Mouse (Mus musculus): ENCODE data around the gene Hspa12a. TPM values are rescaled to one million over a fixed set of nuclear protein-coding genes. Genes with fewer than 3 reads are reported as not detected.

Hspa12a gene
- polyA plus RNA-seq, 1 experiment: 51.0 TPM

DNA sequence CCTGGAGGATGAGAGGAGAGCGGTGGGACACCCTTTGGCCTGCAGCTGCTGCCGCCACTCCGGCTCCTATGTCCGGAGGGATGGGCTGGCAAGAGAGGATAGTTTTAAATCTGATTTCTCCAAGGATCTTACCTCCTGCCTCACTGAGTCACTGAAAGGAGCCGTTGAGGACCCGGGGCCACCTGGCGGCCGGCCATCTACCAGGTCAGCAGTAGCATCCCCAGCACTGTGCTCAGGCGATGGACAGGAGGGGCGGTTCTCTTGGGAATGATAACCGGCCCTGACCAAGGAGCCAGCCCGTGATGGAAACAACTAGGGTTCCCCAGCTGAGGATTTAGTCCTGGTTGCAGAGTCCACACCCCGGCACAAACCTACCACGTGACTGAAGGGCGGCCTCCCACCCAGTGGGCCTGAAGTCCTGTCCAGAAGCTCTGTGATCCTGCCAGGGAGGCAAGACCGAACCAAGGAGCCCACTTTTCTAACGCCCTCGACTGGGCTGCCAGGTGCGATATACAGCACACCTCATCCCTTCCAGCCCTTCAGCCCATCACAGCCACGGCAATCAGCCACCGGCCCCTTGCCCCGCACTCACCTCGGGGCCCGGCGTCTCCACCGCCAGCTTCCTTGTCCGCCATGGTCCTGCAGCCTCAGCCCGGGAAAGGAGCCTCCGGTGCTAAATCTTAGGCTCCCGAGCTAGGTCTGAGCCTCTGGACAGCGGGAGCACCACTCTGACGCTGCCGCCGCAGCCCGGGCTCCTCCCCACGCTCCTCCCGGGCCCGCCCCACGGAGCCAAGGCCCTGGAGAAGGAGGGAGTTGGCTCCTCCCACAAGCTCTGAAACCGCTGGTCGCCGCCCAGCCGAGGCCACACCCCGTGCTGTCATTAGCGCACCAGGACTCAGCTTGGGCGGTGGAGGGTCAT lies 82.9 kb downstream of the Hspa12a start:
- TF ChIP-seq POLR2A (IDR thresholded peaks at IDR 0.05; ENCODE audit: control insufficient read depth, low read depth, low read length) (no peak), CTCF (IDR thresholded peaks at IDR 0.05; ENCODE audit: control insufficient read depth, insufficient read depth, insufficient replicate concordance, low read depth, low read length) (no peak)
- Histone ChIP-seq H3K36me3 (ENCODE audit: control insufficient read depth, insufficient read depth, low read length) (no peaks in the 10 kb centered on the region), H3K4me3 (ENCODE audit: control insufficient read depth, low read depth, low read length) (peak overlapping the region; percentile 76), H3K27me3 (ENCODE audit: control insufficient read depth, insufficient read depth, low read length) (no peaks in the 10 kb centered on the region), H3K4me1 (ENCODE audit: control insufficient read depth, insufficient read depth, low read length) (peaks cover 14% of the 10 kb centered on the region), H3K27ac (ENCODE audit: control insufficient read depth, insufficient read depth, low read depth, low read length) (no peak overlapping the region)

DNA sequence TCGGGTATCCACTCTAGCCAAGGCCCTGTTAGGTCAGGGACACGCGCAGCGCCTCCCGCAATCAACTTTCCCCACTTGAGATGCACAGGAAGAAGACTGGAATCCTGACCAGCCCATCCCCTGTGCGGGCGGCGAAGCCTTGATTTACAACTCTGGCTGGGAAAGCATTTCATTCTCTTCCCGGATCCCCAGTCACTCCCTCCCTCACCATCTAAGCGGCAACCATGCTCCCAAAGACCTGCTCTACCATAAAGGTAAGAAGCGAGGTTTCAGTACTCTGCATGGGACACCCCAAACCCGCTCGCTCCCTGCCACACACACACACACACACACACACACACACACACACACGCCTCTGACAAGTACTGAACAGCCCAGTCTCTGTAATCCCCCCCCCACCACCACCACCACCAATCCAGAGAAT lies 83.6 kb downstream of the Hspa12a start:
- H3K4me3 ChIP-seq (ENCODE audit: control insufficient read depth, low read depth, low read length): peak overlapping the region; percentile 76
- H3K36me3 ChIP-seq (ENCODE audit: control insufficient read depth, insufficient read depth, low read length): no peaks in the 10 kb centered on the region
- no peak for TF ChIP-seq POLR2A (IDR thresholded peaks at IDR 0.05; ENCODE audit: control insufficient read depth, low read depth, low read length)
- no peak for TF ChIP-seq CTCF (IDR thresholded peaks at IDR 0.05; ENCODE audit: control insufficient read depth, insufficient read depth, insufficient replicate concordance, low read depth, low read length)
- H3K27me3 ChIP-seq (ENCODE audit: control insufficient read depth, insufficient read depth, low read length): no peaks in the 10 kb centered on the region
- H3K4me1 ChIP-seq (ENCODE audit: control insufficient read depth, insufficient read depth, low read length): peaks cover 14% of the 10 kb centered on the region
- no peak overlapping the region for H3K27ac ChIP-seq (ENCODE audit: control insufficient read depth, insufficient read depth, low read depth, low read length)

DNA sequence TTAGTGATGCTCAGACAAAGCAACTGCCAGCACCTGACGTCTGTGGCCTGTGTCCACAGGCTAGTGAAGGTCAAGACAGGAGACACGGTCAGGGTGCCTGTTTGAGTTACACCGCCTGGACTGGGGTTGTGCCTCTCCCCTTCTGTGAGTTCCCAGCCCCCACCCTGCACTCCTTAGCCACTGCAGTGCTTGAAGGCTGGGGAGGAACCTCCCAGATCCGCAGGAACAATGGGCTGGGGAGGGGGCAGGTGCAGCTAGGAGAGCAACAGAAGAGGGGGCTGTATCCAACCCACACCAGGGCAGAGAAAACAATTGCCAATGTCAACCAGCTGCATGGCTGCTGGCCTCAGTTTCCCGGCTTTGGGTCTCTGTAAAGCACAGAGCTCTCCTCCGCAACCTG lies 84.1 kb downstream of the Hspa12a start:
- H3K27ac ChIP-seq (ENCODE audit: control insufficient read depth, insufficient read depth, low read depth, low read length): no peak overlapping the region
- H3K4me1 ChIP-seq (ENCODE audit: control insufficient read depth, insufficient read depth, low read length): peaks cover 14% of the 10 kb centered on the region

DNA sequence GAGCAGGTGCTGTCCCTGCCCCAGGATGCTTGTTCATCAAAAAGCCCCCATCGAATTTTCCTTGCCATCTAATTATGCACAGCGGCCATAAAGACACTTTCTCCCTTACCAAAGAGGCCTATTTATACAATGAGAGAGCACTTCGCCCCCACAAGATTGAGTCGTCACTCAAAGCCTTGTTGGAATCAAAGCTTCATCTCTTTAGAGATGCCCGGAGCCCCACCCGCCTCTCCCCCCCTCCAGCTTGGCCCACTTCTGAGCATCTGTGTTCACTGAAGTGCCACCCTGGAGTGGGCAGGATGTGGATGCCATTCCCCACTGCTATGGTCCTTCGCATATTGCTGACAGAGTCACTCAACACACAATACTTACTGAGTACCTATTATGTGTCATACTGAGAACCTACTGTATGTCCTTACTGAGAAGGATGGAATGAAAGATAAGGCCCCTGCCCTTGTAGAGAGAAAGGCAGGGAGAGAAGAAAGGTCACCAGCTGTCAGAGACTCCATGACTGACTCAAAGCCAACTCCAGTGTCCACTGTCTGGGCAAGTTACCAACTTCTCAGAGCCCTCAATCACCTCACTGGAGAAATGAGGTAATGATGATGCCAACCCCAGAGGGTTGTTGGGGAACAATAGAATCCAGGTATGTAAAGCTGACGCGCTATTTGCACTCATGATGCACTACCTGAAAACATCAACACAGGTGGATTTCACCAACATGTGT lies 87.2 kb downstream of the Hspa12a start:
- no peaks in the 10 kb centered on the region for H3K36me3 ChIP-seq (ENCODE audit: control insufficient read depth, insufficient read depth, low read length)
- no peak overlapping the region for H3K27ac ChIP-seq (ENCODE audit: control insufficient read depth, insufficient read depth, low read depth, low read length)

More for the DNA sequence above, 84.1 kb downstream of the Hspa12a start:
- no peaks in the 10 kb centered on the region for H3K27me3 ChIP-seq (ENCODE audit: control insufficient read depth, insufficient read depth, low read length)
- H3K36me3 ChIP-seq (ENCODE audit: control insufficient read depth, insufficient read depth, low read length): no peaks in the 10 kb centered on the region
- no peak for TF ChIP-seq POLR2A (IDR thresholded peaks at IDR 0.05; ENCODE audit: control insufficient read depth, low read depth, low read length)
- no peak for TF ChIP-seq CTCF (IDR thresholded peaks at IDR 0.05; ENCODE audit: control insufficient read depth, insufficient read depth, insufficient replicate concordance, low read depth, low read length)
- no peak overlapping the region; the same call in 1 of the 2 replicates for H3K4me3 ChIP-seq (ENCODE audit: control insufficient read depth, low read depth, low read length)

DNA sequence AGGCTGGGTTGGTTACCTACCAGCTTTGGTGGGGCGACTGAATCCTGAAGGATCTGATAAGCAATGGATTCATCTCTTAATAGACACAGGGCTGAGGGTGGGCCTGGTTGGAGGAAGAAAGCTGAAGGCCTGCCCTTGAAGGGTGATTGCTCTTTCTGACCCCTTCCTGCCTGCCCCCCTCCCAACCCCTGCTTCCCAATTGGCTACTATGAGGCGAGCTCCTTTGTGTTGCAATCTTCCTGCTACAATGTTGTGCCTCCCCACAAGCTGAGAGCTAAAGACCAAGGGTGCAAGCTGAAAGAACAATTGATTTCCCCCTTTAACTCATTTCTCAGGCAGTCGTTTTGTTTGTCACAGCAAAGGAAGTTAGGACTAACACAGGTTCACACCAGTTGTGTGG lies 88.6 kb downstream of the Hspa12a start:
- Histone ChIP-seq H3K4me1 (ENCODE audit: control insufficient read depth, insufficient read depth, low read length) (peaks cover 3% of the 10 kb centered on the region), H3K36me3 (ENCODE audit: control insufficient read depth, insufficient read depth, low read length) (no peaks in the 10 kb centered on the region), H3K4me3 (ENCODE audit: control insufficient read depth, low read depth, low read length) (no peak overlapping the region), H3K27me3 (ENCODE audit: control insufficient read depth, insufficient read depth, low read length) (no peaks in the 10 kb centered on the region), H3K27ac (ENCODE audit: control insufficient read depth, insufficient read depth, low read depth, low read length) (no peak overlapping the region)
- TF ChIP-seq CTCF (IDR thresholded peaks at IDR 0.05; ENCODE audit: control insufficient read depth, insufficient read depth, insufficient replicate concordance, low read depth, low read length) (no peak), POLR2A (IDR thresholded peaks at IDR 0.05; ENCODE audit: control insufficient read depth, low read depth, low read length) (no peak)

More for the DNA sequence above, 87.2 kb downstream of the Hspa12a start:
- Histone ChIP-seq H3K27me3 (ENCODE audit: control insufficient read depth, insufficient read depth, low read length) (no peaks in the 10 kb centered on the region), H3K4me3 (ENCODE audit: control insufficient read depth, low read depth, low read length) (no peak overlapping the region), H3K4me1 (ENCODE audit: control insufficient read depth, insufficient read depth, low read length) (peaks cover 14% of the 10 kb centered on the region)
- TF ChIP-seq POLR2A (IDR thresholded peaks at IDR 0.05; ENCODE audit: control insufficient read depth, low read depth, low read length): no peak
- no peak for TF ChIP-seq CTCF (IDR thresholded peaks at IDR 0.05; ENCODE audit: control insufficient read depth, insufficient read depth, insufficient replicate concordance, low read depth, low read length)

DNA sequence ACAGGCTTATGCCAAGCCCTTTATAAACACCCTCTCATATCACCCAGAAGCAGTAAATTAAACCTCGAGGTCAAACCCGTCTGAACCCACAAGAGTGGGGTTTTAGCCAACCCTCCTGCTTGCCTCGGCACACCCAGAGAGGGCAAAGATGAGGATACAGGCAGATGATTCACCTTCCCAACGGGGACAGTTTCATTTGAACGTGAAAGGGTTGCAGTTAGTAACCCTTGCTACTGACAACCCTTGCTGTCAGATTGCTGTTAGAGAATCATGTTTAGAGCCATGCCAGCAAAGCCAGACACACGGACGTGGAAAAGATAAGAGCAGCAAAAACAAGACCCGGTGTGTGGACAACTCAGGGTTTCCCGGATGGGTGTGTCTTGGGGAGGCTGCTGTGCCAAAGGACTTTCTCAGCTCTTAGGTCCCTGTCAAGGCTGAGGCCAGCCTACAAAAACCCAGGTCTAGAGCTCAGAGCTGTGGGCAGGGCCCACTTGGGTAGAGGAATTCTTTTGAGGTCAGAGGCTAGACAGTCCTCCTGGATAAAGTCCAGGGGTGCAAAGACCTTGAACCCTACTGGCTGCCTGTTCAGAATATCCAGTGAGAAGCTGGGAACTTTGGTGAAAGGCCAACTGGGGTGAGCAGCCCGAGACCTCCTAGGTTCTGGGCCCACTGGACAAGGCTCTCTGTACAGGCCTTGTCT lies 90.3 kb downstream of the Hspa12a start:
- no peak overlapping the region; the same call in 1 of the 2 replicates for H3K27ac ChIP-seq (ENCODE audit: control insufficient read depth, insufficient read depth, low read depth, low read length)
- TF ChIP-seq CTCF (IDR thresholded peaks at IDR 0.05; ENCODE audit: control insufficient read depth, insufficient read depth, insufficient replicate concordance, low read depth, low read length): no peak
- TF ChIP-seq POLR2A (IDR thresholded peaks at IDR 0.05; ENCODE audit: control insufficient read depth, low read depth, low read length): no peak
- H3K4me1 ChIP-seq (ENCODE audit: control insufficient read depth, insufficient read depth, low read length): no peaks in the 10 kb centered on the region
- no peaks in the 10 kb centered on the region for H3K27me3 ChIP-seq (ENCODE audit: control insufficient read depth, insufficient read depth, low read length)
- no peaks in the 10 kb centered on the region for H3K36me3 ChIP-seq (ENCODE audit: control insufficient read depth, insufficient read depth, low read length)
- H3K4me3 ChIP-seq (ENCODE audit: control insufficient read depth, low read depth, low read length): no peak overlapping the region

Measured in testis, adult 2 months (tissue).